Mouse (Mus musculus): ENCODE measurements at regions not wholly inside any gene's neighbourhood (a gene's known extent, or its start where the extent isn't known, plus 50 kb on each side); places are given as distances from the start of the nearest gene placed in this dataset.
"Not testable (repeated sequence)": the region's sequence is repeated elsewhere in the genome, so short reads cannot be mapped to it uniquely, and the experiment has no call there.

DNA sequence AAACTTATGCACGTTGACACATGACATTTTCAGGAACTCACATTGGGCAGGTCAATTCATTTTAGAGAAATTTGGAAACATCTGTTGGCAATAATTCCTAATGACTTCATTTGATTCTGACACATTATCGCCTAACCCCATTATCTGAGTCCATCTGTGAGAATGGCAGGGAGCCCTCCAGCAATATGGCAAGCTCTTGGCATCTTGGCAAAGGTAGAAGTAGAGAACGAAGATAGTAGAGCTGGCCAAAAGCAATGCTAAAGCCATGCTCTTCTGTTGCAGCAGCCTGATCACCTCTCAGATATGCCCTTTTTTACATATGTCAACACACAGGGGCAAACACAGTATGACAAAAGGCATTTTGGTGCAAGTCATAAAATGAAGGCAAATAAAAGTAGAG, 536.4 kb upstream of the Ins1 start:
- peak; percentile 75 to 86 for DNase-seq

DNA sequence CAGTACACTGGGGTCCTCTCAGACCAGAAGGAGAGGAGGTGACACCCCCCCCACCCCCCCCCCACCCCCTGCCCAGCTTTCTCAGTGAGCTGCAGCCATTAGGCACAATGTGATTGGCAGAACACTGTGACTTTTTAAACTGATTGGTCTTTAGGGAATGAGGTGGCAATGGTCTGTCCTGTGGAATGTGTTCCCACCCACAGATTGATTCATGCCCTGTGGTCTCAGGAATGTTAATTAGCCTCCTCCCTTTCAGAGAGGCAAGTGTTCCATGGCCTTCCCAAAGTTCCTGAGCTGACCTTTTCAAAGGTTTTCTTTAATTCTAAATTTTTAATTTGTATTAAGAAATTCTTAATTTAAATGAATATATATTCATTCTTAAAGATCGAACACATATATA, 524.0 kb upstream of the Ins1 start:
- DNase-seq: no peak

DNA sequence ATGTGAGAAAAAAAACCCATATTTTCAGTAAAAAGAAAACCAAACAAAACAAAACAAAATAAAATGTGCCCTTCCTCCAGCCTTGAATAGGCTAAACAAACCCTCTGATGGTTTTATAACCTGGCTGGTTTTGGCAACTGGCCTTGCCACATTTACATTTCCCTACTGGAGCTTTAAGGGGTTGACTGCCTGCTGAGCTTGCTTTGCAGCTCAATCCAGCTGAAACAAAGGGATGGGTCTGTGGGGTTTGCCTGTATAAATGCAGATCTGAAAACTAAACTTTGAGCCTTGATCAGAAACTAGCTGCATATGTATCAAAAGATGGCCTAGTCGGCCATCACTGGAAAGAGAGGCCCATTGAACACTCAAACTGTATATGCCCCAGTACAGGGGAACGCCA, 523.1 kb upstream of the Ins1 start:
- no peak for DNase-seq

DNA sequence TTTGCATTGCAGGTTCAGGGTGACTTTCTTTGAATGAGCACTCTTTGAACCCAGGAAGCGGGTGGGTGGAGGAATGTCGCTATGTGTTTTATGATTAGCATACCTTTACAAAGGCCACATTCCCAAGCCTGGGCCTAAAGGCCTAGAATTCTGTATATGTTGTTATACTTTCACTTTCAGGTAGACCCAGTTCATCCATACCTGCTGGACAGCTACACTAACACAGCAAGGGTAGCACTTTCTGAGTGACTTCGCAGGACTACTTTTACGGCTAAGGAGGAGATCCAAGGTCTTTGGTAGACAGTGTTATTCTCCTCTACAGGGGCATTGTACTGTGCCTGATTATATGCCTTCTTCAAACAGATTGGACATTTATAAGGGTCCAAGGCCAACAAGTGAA, 521.9 kb upstream of the Ins1 start:
- DNase-seq: not testable (repeated sequence)

DNA sequence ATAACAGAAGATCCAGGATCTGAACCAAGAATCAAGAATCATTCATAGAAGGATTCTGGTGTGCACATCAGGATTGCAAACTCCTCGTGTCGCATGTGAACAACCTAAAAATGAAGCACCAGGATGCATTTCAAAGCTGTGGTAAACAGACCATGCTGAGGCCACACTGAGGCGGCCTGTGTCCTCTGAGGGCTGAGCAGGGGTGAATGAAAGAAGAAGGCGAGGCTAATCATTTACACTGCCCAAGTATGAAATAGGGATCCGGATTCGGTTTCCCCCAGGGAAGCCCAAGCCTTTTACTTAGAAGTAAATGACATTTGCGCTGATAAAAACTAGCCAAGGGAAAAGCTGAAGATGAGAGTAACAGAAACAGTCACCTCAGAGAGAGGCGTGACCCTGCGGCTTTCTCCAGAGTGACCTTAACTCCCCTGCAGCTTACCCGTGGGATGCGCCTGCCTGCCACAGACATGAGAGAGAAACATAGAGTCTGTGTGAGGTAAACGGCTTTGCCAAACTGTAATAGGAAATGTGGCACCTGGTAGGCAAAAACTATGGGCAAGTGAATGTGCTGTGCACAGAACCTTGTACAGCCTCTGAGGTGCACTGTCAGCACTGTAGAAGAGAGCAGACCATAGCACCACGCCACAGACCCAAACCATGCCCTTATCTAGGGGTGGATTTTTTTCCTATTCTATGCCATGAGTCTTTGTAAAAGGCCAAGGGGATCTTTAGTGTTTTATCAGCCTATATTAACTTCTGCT, 490.1 kb upstream of the Ins1 start:
- no peak for DNase-seq
